Mouse (Mus musculus): ENCODE measurements at regions not wholly inside any gene's neighbourhood (a gene's known extent, or its start where the extent isn't known, plus 50 kb on each side); places are given as distances from the start of the nearest gene placed in this dataset.

- no peak for DNase-seq
Observed at GRCm38 (mm10) chr11:112649298-112649697, 132.7 kb upstream of the Sox9 start.

GRCm38 (mm10) chr11:112657410-112658159, 124.4 kb upstream of the Sox9 start:
- no peak for DNase-seq

- no peak for DNase-seq
Observed at GRCm38 (mm10) chr11:112659911-112660310, 122.1 kb upstream of the Sox9 start.

- no peak for DNase-seq
Observed at GRCm38 (mm10) chr11:112661426-112661825, 120.6 kb upstream of the Sox9 start.

- no peak for DNase-seq
Observed at GRCm38 (mm10) chr11:112667311-112667710, 114.7 kb upstream of the Sox9 start.

GRCm38 (mm10) chr11:112672086-112672485, 109.9 kb upstream of the Sox9 start:
- no peak for DNase-seq

- no peak for DNase-seq
Observed at GRCm38 (mm10) chr11:112690047-112690446, 92.0 kb upstream of the Sox9 start.

GRCm38 (mm10) chr11:112706091-112706490, 75.9 kb upstream of the Sox9 start:
- DNase-seq = no peak

GRCm38 (mm10) chr11:112708119-112708730, 73.8 kb upstream of the Sox9 start:
- DNase-seq = no peak

GRCm38 (mm10) chr11:112711656-112712055, 70.4 kb upstream of the Sox9 start:
- no peak for DNase-seq

- DNase-seq = no peak
Observed at GRCm38 (mm10) chr11:112718547-112718946, 63.5 kb upstream of the Sox9 start.

- no peak for DNase-seq
Observed at GRCm38 (mm10) chr11:112720652-112721051, 61.4 kb upstream of the Sox9 start.

- DNase-seq = no peak
Observed at GRCm38 (mm10) chr11:112722936-112723335, 59.1 kb upstream of the Sox9 start.

GRCm38 (mm10) chr11:112728154-112728952, 53.7 kb upstream of the Sox9 start:
- DNase-seq = no peak
